Mouse (Mus musculus): ENCODE data around the gene Rtcb.
A peak's percentile ranks its signal among the peaks of the same experiment; 100 is the strongest.

The Rtcb gene

DNA sequence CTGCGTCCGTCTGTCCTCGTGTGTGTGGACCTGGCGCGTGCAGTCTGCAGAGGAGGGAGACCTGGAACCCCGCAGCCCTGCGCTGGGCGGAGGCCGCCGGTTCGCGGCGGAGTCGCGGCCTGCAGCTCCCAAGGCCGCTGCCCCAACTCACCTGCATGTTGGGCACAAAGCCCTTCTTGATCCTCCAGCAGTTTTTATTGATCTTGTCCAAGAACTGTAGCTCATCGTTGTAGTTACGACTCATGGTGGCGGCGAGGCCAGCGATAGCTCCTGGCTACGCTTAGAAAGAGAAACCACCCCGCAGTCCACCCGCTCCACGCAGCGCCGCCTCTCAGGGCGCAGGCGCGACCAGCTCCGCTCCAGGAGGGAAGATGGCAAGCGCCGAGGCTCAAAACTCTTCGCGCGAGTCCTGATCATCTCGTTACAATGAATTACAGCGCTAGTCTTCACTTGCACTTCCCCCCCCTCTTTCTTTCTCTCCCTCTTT is at the start of gene Rtcb:
Gene Rtcb, minus strand, starts transcription at position 360 of the 487 bp plus-strand sequence.
- peak; percentile 31 for DNase-seq (ENCODE audit: extremely low read depth, low read depth, low spot score)

DNA sequence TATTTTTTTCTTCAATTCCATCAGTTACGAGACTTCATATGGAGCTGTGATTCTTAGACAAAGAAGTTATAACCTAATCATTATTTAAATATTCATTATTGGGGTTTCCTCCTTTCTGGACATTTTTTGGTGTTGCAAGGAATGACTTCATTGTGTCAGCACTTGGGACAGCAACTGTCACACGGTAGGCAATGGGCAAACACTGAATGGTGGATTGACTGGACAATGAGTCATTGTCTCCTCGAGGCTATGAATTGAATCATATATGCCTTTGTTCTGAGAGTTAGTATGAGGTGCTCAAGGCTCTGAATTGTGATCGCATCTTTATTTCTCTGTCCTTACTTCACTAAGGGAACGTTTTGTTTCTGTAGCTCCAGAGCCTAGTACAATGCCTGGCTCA is 48.8 kb upstream of the Rtcb start:
- no peak for DNase-seq (ENCODE audit: extremely low read depth, low read depth, low spot score)

DNA sequence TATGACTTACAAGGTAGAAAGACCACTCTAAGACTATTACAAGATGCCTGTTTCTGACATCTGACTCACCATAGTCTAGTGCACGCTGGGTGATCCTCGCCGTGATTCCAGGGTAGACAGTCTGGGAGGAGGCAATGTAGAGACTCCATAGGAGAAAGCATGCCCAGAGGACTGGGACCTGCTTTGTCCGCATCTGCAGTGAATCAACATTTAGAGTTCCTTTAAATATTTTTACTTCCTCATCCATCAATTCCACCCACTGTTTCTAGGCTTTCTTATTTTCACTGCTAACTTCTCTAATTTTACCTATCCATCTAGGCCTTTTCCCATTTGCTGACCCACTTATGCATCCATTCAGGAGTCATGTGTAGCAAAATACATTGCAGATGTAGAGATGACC is 42.8 kb upstream of the Rtcb start:
- DNase-seq (ENCODE audit: extremely low read depth, low read depth, low spot score), result no peak

DNA sequence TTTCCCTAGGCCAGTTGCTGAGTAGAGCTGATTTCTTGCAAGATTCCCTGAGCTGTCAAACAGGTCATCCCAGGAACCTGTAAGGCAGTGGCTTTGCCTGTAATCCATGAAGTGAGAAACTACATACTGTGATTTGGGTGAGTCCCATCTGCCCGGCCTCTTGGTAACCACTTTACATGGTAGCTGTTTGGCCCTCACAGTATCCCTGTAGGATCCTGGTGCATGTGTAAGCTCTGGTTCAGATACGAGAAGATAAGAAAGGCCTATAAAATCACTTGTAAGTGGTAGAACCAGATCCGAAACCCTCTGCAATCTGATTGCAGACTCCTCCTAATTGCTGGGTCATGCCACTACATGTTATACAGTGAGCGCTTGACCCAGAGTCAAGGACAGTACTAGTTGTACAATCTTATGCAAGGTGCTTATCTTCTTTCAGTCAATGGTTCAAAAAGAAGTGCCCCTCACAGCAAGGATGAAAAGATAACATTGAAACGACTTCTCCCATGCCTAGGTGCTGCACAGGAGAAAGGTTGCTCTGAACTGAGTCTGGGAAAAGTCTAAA is 37.0 kb upstream of the Rtcb start:
- peak; percentile 90 for DNase-seq (ENCODE audit: extremely low read depth, low read depth, low spot score)

DNA sequence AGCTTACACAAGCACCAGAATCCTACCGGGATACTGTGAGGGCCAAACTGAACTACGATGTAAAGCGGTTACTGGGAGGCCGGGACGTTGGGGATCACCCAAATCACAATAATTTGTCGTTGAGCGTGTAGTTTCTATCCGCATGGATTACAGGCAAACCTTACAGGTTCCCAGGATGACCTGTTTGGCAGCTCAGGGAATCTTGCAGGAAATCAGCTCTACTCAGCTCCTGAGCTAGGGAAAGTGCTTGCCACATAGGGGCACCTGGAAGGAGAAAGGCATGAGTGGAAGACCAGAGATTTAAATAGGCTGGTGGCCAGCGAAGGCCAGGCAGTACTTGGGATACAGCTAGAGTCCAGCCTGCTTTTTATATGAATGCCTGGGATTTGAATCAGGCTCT is 36.2 kb upstream of the Rtcb start:
- DNase-seq (ENCODE audit: extremely low read depth, low read depth, low spot score), result no peak

DNA sequence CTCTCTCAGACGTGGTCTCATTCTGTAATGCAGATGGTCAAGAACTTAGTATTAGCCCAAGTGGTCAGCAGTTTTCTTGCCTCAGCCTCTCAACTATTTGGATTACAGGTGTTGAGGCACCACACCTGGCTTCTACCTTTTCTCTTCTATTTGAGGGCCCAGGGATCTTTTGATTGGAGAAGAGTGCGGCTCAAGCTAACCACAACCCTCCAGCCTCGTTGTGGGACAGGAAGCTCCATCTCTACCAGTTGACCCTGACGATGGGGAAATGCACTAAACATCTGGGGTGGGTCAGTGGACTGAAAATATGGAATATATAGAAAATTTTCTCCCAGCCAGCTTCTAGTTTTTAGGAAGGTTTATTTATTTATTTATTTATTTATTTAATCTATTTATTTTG is 34.8 kb upstream of the Rtcb start:
- no peak for DNase-seq (ENCODE audit: extremely low read depth, low read depth, low spot score)

DNA sequence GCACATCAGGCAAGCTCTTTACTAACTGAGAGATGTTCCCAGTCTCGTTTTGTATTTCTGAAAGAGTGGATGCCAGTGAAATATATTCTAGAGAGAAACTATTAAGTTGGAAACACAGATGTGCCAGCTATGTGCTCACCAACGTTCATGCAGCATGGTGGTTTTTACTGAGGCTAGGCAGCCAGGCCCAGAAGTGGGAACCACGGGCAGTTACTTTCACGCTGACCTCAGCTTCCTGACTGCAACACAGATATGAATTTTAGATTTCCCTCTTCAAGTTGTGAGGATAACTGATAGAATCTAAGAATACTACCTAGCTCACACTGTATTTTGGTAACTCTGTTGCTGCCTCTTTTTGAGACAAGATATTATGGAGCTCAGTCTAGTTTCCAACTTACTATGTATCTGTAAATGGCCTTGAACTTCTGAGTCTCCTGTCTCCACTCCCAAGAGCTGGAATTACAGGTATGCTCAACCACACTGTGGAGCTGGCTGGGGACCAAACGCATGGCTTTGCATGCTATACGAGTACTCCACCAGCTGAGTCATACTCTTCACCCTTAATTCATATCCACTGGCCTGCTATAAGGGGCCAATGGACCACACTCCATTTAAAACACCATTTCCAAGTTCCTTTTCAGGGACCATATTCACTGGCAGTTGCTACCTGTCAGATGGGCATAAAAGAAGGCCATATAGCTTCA is 31.9 kb upstream of the Rtcb start:
- DNase-seq (ENCODE audit: extremely low read depth, low read depth, low spot score), result no peak

DNA sequence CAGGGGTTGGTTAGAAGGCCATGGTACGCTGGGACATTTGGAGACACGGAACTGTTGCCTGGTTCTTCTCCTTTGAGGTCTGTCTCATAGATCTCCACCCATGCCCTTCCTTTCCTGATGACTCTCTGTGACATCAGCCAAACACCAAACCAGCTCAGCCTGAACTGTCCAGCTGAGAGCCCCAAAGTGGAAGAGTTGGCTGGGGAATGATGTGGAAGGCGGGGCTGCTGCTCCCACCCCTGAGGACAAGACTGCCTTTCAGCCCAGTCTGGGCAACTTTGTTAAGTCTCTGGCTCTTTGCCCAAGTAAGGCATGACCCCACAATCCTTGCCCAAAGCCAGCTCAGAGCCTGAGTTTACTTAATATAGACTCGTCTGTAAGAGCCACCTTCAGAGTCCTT is 15.3 kb upstream of the Rtcb start:
- no peak for DNase-seq (ENCODE audit: extremely low read depth, low read depth, low spot score)

DNA sequence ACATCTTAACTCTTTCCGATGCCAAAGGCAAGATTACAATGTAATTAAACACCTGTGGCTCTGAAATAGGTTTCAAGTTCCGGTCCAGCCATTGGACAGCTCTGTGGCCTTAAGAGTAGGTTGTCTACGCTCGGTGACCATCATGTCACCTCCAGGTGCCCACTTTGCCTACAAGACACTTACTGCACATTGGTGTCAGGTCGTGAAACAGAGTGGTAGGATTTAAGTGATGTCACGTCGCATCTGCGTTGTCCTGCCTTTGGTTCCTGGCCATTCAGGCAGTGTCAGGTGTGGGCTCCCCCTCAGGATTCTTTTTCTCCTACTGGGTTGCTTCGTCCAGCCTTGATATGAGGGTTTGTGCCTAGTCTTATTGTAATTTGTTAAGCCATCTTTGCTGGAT is 14.2 kb upstream of the Rtcb start:
- no peak for DNase-seq (ENCODE audit: extremely low read depth, low read depth, low spot score)

DNA sequence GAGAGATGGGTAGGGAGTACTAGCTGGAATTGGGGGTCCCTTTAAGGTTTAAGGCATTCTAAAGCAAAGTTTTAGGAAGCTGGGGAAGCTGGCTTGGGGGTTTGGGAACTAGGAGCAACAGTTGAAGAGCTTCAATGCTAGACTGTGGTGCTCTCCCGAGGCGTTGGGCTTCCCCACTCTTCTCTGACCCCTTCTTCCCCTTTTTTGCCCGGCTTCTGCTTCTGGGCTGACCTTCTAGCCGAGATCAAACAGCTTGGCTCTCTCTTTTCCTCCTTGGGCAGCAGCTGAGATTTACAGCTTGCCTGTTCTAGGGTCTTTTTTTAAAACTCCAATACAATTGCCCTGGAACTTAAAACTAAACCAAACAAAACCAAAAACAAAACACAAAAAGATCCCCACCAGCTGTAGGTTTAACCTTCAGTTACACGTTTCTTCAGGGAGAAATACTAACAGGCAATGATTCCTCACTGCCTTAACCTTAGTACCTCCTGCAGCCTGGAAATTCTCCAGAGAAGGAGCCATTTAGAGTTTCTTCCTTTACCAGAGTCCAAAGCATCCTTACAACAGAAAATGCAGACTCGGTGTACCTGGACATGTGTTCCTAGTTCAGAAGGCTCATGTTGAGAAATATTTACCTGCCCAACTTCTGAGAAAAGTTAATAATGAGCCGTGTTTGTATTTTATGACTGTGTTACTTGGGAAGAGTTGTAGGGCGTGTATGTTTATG is 12.4 kb upstream of the Rtcb start:
- no peak for DNase-seq (ENCODE audit: extremely low read depth, low read depth, low spot score)

DNA sequence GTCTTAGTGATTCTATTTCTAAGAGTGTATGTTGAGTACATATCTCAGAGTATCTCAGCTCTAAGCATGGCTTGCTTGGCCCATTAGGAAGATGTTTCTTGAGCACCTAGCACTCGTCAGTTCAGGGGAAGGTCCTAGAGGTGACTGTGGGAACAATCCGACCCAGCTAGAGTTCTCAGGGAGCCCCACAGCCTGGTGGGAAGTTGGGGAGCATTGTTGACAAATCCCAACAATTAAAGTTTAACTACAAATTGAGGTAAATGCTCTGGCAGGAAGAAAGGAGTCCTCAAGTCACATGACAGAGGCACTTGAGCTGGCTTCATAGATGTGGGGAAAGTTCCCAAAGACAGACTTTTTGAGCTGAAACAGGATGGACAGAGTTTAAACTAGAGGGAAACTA is 11.1 kb upstream of the Rtcb start:
- no peak for DNase-seq (ENCODE audit: extremely low read depth, low read depth, low spot score)

DNA sequence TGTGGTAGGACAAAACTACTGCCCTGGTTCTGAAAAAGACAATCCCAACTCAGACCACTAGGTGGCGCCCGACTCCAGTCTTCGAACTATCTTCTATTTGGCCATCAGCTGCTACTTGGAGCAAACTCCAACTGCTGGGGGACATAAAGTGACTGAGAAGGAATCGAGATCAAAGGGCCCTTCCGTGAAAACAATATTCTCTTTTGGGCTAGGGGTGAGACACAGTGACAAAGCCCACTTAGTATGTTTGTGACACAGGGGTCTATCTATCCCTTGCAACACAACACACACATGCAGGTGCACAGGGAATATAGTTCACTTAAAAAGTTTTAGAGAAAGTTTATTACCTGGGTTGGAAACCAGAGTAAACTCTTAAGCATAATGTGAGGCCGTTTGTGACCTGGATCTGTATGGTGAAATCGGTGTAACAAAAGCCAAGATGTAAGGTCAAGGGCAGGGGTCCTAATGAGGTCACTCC is 10.6 kb upstream of the Rtcb start:
- DNase-seq (ENCODE audit: extremely low read depth, low read depth, low spot score), result no peak

DNA sequence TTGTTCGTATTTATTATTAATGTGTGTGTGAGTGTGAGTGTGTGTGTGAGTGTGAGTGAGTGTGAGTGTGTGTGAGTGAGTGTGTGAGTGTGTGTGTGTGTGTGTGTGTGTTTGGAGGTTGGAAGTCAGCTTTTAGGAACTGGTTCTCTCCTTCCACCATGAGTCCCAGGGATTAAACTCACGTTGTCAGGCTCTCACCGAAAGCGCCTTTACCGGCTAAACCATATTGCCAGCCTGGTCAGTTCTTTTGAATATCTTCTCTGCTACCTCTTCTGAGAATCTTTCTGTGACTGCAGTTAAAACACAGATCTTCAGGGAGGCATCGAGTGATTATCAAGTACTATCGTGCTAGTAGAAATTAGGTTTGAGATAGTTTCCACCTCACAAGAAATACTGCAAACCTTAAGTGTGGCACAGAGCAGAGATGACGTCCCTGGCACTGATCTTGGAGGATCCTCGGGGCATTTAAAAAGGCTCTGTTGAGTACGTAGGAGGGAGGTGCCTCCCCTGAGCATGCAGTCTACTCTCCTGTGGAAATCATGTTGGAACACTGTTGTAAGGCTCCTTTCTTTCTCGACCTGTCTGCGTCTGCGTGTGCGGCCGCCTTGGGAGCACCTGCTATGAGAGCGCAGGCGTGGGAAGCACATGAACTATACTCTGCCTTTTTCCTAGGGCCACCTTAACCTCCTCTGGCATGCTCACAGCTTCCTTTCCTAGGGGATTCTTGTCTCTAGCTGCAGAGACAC is 10.0 kb upstream of the Rtcb start:
- no peak for DNase-seq (ENCODE audit: extremely low read depth, low read depth, low spot score)

DNA sequence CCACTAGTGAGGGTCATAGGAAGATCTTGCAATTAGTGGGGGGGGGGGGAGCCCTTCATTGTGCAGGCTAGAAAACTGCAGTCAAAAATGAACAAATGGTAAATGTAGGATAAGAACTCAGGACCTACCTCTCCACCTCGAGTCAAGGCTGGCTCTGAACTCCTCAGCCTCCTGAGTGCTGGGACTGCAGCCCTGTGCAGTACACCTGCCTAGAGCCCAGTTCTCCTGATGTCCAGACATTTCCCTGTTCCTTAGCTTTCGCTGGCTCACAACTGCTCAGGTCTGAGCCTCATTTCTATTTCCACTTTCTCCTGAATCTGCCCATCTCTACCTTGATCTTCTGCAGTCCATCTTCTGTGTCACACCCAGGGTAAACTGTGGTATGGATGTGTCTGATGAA is 8.9 kb upstream of the Rtcb start:
- no peak for DNase-seq (ENCODE audit: extremely low read depth, low read depth, low spot score)

DNA sequence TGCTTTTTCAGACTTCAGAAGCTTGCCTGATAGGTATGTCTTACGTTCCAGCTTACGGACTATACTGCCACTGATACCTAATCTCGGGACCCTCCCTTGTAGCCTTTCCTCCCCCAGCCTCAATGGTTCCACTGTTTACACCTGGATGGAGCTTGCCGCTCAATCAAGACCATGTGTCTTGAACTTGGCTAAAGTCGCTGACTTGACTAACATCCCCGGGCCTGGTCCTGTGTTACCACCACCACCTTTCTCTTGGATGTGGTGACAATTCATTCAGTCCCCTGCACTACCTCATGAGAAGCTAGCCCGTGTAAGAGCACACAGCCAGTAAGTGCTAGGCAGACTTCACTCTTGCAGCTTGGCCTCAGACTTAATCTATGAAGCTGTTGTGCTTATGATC is 6.7 kb upstream of the Rtcb start:
- no peak for DNase-seq (ENCODE audit: extremely low read depth, low read depth, low spot score)

DNA sequence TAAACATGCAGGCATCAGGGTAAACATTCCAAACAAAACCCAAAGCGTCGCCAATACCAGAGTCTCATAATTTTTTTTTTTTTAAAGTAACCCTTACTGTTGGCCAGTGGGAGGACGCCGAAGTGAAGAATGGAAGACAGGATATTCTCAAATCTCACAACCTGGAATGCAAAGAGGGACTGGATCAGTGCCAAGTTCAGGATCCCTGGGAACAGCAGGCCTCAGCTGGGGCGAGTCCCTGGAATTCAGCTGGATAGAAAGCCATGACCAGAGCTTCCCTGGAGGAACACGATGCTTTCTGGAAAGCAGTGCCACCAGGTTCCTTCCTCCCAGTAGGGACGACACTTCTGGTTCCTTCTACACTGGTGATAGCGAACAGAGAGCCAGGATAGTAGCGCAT is 5.3 kb upstream of the Rtcb start:
- no peak for DNase-seq (ENCODE audit: extremely low read depth, low read depth, low spot score)

DNA sequence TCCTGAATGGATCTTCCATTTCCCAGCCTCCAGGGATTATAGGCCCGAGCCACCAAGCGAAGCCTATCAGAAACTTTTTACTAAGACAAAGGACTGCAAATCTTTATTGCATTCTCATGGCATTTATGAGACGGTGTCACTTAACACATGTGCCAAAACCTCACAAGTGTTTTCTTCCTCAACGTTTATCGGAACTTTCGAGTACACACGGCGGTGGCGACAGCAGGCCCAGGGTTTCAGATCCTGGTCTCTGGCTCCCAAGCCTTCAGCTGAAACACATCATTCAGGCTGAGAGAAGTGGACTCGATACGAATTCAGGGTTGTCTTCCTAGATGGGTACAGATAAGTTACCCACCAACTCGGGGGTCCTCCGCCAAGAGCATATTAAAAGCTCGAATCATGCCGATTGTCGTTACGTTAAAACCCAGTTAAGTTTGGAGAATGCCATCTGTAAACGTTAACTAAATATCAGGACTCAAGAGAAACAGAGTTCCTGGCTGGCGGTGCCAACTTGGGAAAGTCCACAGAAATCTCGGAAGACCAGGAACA is 678 bp downstream of the Rtcb start:
- DNase-seq (ENCODE audit: extremely low read depth, low read depth, low spot score), result no peak

DNA sequence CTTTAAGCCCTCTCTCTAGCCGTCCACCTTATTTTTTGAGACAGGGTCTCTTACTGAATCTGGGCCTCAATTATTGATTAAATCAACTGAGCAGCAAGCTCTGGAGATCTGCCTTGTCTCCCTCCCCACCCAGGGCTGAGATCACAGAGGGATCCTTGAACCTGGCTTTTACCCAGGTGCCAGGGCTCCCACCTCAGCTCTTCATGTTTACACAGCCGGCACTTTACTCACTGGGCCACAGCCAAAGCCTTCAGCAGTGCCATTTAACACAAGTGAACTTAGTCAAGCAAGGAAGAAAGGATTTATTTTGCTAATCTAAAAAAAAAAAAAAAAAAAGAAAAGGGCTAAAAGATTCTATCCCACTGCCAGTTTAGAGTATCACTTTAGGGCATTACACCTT is 3.2 kb downstream of the Rtcb start:
- no peak for DNase-seq (ENCODE audit: extremely low read depth, low read depth, low spot score)

DNA sequence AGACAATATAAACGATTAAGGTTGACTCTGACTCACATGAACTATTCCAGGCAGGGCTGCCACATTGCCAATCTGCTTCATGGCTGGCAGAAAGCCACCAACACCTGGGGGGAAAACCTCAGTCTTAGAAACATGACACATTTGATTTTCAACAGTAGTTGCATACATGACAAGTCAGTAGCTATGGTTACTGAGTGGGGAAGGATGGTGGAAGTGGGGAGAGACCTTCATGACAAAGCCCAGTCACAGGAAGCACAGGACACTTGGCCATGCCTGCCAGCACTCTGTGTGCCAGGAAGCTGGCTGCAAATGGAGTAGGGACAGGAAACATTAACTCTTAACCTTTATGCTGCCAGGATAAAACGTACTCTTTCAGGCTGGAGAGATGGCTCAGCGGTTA is 4.2 kb downstream of the Rtcb start:
- DNase-seq (ENCODE audit: extremely low read depth, low read depth, low spot score), result no peak

DNA sequence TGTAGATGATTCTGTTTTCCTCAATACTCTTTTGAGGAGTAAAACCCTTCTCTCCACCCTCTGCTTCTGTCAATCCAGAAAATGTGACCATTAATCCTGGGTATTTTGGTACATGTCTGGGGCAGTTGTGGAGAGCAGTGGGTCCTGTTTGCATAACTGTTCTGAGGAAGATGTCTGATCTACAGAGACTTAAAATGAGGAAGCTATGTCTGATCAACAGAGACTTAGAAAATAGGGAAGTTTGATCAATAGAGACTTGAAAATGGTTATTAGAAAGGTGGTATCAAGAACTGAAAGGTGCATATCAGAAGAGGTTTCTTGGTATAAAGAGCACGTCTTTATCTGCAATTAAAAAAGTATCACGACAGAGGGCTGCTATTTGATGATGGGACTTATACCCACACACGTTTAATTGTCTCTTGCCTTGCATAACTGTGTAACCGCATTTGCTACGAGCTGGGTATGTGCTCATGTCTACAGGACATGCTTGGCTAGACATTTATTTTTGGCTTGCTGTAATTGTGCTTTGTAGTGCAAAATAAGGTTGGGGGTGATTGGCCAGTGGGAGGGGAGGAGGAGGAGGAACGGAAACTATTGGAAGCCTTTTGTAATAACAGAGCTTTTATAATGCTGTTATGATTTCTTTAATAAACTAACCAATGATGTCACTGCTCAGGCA is 5.7 kb downstream of the Rtcb start:
- DNase-seq (ENCODE audit: extremely low read depth, low read depth, low spot score), result no peak
